Mouse (Mus musculus): ENCODE results near the gene 1190002N15Rik. TPM values are rescaled to one million over a fixed set of nuclear protein-coding genes. Genes with fewer than 3 reads are reported as not detected.

1190002N15Rik gene
- total RNA-seq, 2 experiments from 2014 or later, result 35.6 to 46.1 TPM

Other genes with a start within 250 kb of the 1190002N15Rik start
- 10 to 100 TPM; 17.9 to 24.0 TPM for gene Slc9a9, start 131.8 kb upstream of the 1190002N15Rik start, total RNA-seq (2021)

Data from left cerebral cortex, postnatal 25 days (tissue).